In the genomic region with DNA sequence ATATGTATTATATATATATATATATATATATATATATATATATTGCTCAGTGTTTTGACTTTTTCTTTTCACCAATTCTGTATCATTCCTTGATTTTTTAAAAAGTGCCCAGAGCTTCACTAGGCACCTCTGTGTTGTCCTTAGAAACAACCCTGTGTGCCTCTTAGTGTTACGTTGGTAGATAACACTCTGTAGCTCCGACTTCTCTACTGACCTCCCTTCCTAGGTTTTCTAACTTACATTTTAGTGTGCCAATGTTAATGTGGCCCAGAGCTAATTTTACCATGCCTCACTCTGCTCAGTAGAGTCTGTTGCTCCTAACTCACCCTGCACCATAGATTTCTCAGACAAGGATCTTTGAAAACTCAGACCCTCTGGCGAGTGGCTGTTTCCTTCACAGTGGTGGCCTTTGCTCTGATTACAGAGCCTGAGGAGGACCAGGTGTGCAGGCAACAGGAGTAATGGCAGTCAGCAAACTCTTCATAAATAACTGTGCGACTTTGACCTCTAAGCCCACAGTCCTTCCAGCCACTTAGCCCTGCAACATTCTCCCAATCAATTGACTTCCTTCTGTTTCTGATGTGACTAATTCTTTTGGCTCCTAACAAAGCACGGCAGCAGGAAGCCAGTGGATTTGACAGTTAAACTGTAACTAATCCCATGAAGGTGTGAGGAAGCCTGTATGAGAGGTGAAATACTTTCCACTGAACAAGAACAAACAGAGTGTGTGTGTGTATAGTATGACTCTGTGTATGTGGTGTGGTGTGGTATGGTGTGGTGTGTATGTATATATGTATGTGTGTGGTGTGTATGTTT, we compare ENCODE assay signal across 16 mouse cellular contexts. TPM values are rescaled to one million over a fixed set of nuclear protein-coding genes. Genes with fewer than 3 reads are reported as not detected.
DNase-seq lines count a peak whose midpoint lies in the region; ATAC-seq lines count a peak whose summit lies in the region.
"Had no signal": no experiment of that assay in that cellular context is flagged by ENCODE, and none has a peak within 500 bp of the region (broad histone marks: within the 10 kb centered on the region; RNA-seq: fewer than 3 reads in every experiment).

No protein-coding gene starts in this region.

- no peak overlapping the region for H3K4me2 ChIP-seq in lung, embryonic 15.5 days
- no peak overlapping the region for H3K4me2 ChIP-seq in kidney, embryonic 16.5 days (replicated peaks; ENCODE audit: low read depth, low read length)
- H3K4me2 ChIP-seq in stomach, embryonic 15.5 days = no peak overlapping the region
- H3K4me2 ChIP-seq: midbrain, embryonic 13.5 days; neural tube, embryonic 15.5 days had no signal

- H3K4me3 ChIP-seq in heart, embryonic 10.5 days = no peak overlapping the region
- H3K4me3 ChIP-seq in lung, embryonic 15.5 days = no peak overlapping the region
- no peak overlapping the region for H3K4me3 ChIP-seq in kidney, embryonic 16.5 days (ENCODE audit: low read length)
- H3K4me3 ChIP-seq in stomach, embryonic 15.5 days (replicated peaks) = no peak overlapping the region
- H3K4me3 ChIP-seq: embryonic facial prominence, embryonic 10.5 days; forebrain, embryonic 10.5 days; gastrocnemius, adult 2 months; hindbrain, embryonic 10.5 days; midbrain, embryonic 13.5 days; neural tube, embryonic 15.5 days had no signal

- no peaks in the 10 kb centered on the region for H3K36me3 ChIP-seq in heart, embryonic 10.5 days
- no peaks in the 10 kb centered on the region for H3K36me3 ChIP-seq in lung, embryonic 15.5 days
- no peaks in the 10 kb centered on the region for H3K36me3 ChIP-seq in kidney, embryonic 16.5 days (ENCODE audit: insufficient read depth, low read length)
- no peaks in the 10 kb centered on the region for H3K36me3 ChIP-seq in stomach, embryonic 15.5 days
- H3K36me3 ChIP-seq: embryonic facial prominence, embryonic 10.5 days; forebrain, embryonic 10.5 days; hindbrain, embryonic 10.5 days; midbrain, embryonic 13.5 days; neural tube, embryonic 15.5 days had no signal

- intact Hi-C loops in heart, postnatal 10 days (cut with DNase I) = no loop called here

- ATAC-seq in lung, embryonic 15.5 days (ENCODE audit: borderline replicate concordance, extremely low read depth, low FRiP score, low TSS enrichment) = no peak; the same call in 1 of the 2 replicates
- ATAC-seq in kidney, embryonic 16.5 days (ENCODE audit: low FRiP score, low TSS enrichment) = peak; percentile 73
- peak; percentile 85 for ATAC-seq in stomach, embryonic 15.5 days (ENCODE audit: insufficient read depth, low FRiP score, low read depth)
- ATAC-seq: midbrain, embryonic 13.5 days had no signal

- 64% methylated on average over 5 of the region's 5 CpGs for WGBS in heart, embryonic 10.5 days
- WGBS in lung, embryonic 15.5 days = 36% methylated on average over 5 of the region's 5 CpGs
- WGBS in kidney, embryonic 16.5 days = 50% methylated on average over 5 of the region's 5 CpGs
- WGBS in stomach, embryonic 15.5 days = 36% methylated on average over 5 of the region's 5 CpGs

- no peaks in the 10 kb centered on the region for H3K27me3 ChIP-seq in heart, embryonic 10.5 days (ENCODE audit: insufficient read depth, poor library complexity, severe bottlenecking)
- no peaks in the 10 kb centered on the region for H3K27me3 ChIP-seq in lung, embryonic 15.5 days
- H3K27me3 ChIP-seq in kidney, embryonic 16.5 days (ENCODE audit: insufficient read depth, low read length) = no peaks in the 10 kb centered on the region
- no peaks in the 10 kb centered on the region for H3K27me3 ChIP-seq in stomach, embryonic 15.5 days (replicated peaks)
- H3K27me3 ChIP-seq: midbrain, embryonic 13.5 days; neural tube, embryonic 15.5 days had no signal

- H3K9ac ChIP-seq in lung, embryonic 15.5 days = no peak overlapping the region
- H3K9ac ChIP-seq in kidney, embryonic 16.5 days (replicated peaks; ENCODE audit: low read length) = no peak overlapping the region
- no peak overlapping the region for H3K9ac ChIP-seq in stomach, embryonic 15.5 days
- H3K9ac ChIP-seq: midbrain, embryonic 13.5 days; neural tube, embryonic 15.5 days had no signal

- H3K4me1 ChIP-seq in heart, embryonic 10.5 days = peaks cover 18% of the 10 kb centered on the region
- peaks cover 5% of the 10 kb centered on the region; the same call in 1 of the 2 replicates for H3K4me1 ChIP-seq in lung, embryonic 15.5 days
- H3K4me1 ChIP-seq in kidney, embryonic 16.5 days (ENCODE audit: insufficient read depth, low read length) = no peaks in the 10 kb centered on the region
- no peaks in the 10 kb centered on the region for H3K4me1 ChIP-seq in stomach, embryonic 15.5 days
- H3K4me1 ChIP-seq: embryonic facial prominence, embryonic 10.5 days; forebrain, embryonic 10.5 days; hindbrain, embryonic 10.5 days; midbrain, embryonic 13.5 days; neural tube, embryonic 15.5 days had no signal

- DNase-seq in heart, embryonic 10.5 days (ENCODE audit: low spot score) = no peak
- DNase-seq in heart, postnatal 10 days = no peak
- no peak for DNase-seq in lung, postnatal 25 days (ENCODE audit: low spot score)
- no peak for DNase-seq in adrenal gland, postnatal 10 days
- DNase-seq in thymus, postnatal 14 days = no peak
- DNase-seq: gastrocnemius, adult 2 months; layer of hippocampus, adult 9-11 months; thymus, adult 18-20 months had no signal

- H3K9me3 ChIP-seq in heart, embryonic 10.5 days = no peaks in the 10 kb centered on the region
- no peaks in the 10 kb centered on the region for H3K9me3 ChIP-seq in lung, embryonic 15.5 days
- H3K9me3 ChIP-seq in kidney, embryonic 16.5 days (ENCODE audit: low read length) = no peaks in the 10 kb centered on the region
- H3K9me3 ChIP-seq in stomach, embryonic 15.5 days = no peaks in the 10 kb centered on the region
- H3K9me3 ChIP-seq: embryonic facial prominence, embryonic 10.5 days; hindbrain, embryonic 10.5 days; midbrain, embryonic 13.5 days; neural tube, embryonic 15.5 days had no signal

- peak overlapping the region; percentile 38; the same call in 1 of the 2 replicates for H3K27ac ChIP-seq in heart, embryonic 10.5 days
- peak overlapping the region; percentile 37; the same call in 1 of the 2 replicates for H3K27ac ChIP-seq in lung, embryonic 15.5 days
- peak overlapping the region; percentile 65 for H3K27ac ChIP-seq in kidney, embryonic 16.5 days (ENCODE audit: low read length)
- peak overlapping the region; percentile 68 for H3K27ac ChIP-seq in stomach, embryonic 15.5 days
- H3K27ac ChIP-seq: embryonic facial prominence, embryonic 10.5 days; forebrain, embryonic 10.5 days; gastrocnemius, adult 2 months; hindbrain, embryonic 10.5 days; midbrain, embryonic 13.5 days; neural tube, embryonic 15.5 days had no signal

RNA-seq across cellular contexts. Expression of gene Actr3, which starts 53.6 kb away (rescaled TPM):
- polyA plus RNA-seq in heart, embryonic 10.5 days (2016; fragmentation: Nextera tagmentation; extraction: Ambion mirVana) = 283 and 309 TPM in 2 replicates
- 100 to 1,000 TPM; 270 to 287 TPM for total RNA-seq in heart, postnatal 10 days (2021)
- 335 and 337 TPM in 2 replicates for polyA plus RNA-seq in lung, embryonic 15.5 days (2015; fragmentation: Nextera tagmentation; extraction: Ambion mirVana)
- polyA plus RNA-seq in kidney, embryonic 16.5 days (2015; fragmentation: Nextera tagmentation; extraction: Ambion mirVana) = 272 and 303 TPM in 2 replicates
- 353 and 361 TPM in 2 replicates for polyA plus RNA-seq in stomach, embryonic 15.5 days (2015; fragmentation: Nextera tagmentation; extraction: Ambion mirVana)
- 100 to 1,000 TPM; 184 to 187 TPM for total RNA-seq in adrenal gland, postnatal 10 days (2021)
